Mouse (Mus musculus): Measurements from ENCODE around the gene Prkcb. TPM values are rescaled to one million over a fixed set of nuclear protein-coding genes. Genes with fewer than 3 reads are reported as not detected.
A peak's percentile ranks its signal among the peaks of the same experiment; 100 is the strongest.

Prkcb gene
- total RNA-seq, 4 experiments from 2014 or later: 15.1 to 28.3 (median 21.8) TPM

GRCm38 (mm10) chr7:122533566-122534360 is 245.2 kb downstream of the Prkcb start:
- DNase-seq: no peak

- no peak for DNase-seq
These were observed 256.1 kb downstream of the Prkcb start for GRCm38 (mm10) chr7:122544616-122545015.

GRCm38 (mm10) chr7:122556575-122557140 is 268.1 kb downstream of the Prkcb start:
- DNase-seq: no peak

- no peak for DNase-seq
These were observed 269.7 kb downstream of the Prkcb start for GRCm38 (mm10) chr7:122558085-122558811.

GRCm38 (mm10) chr7:122558912-122559311 is 270.4 kb downstream of the Prkcb start:
- DNase-seq: no peak

- DNase-seq: no peak
These were observed 274.0 kb downstream of the Prkcb start for GRCm38 (mm10) chr7:122562586-122562985.

- DNase-seq: no peak
These were observed 276.8 kb downstream of the Prkcb start for GRCm38 (mm10) chr7:122565371-122565770.

GRCm38 (mm10) chr7:122566011-122566410 is 277.5 kb downstream of the Prkcb start:
- no peak for DNase-seq

- DNase-seq: no peak
These were observed 280.2 kb downstream of the Prkcb start for GRCm38 (mm10) chr7:122568787-122569186.

GRCm38 (mm10) chr7:122570407-122570806 is 281.9 kb downstream of the Prkcb start:
- DNase-seq: no peak

- no peak for DNase-seq
These were observed 284.6 kb downstream of the Prkcb start for GRCm38 (mm10) chr7:122573101-122573635.

GRCm38 (mm10) chr7:122574418-122574817 is 285.9 kb downstream of the Prkcb start:
- no peak for DNase-seq

GRCm38 (mm10) chr7:122575056-122575455 is 286.5 kb downstream of the Prkcb start:
- no peak for DNase-seq

- no peak for DNase-seq
These were observed 287.0 kb downstream of the Prkcb start for GRCm38 (mm10) chr7:122575506-122575905.

- DNase-seq: no peak
These were observed 289.0 kb downstream of the Prkcb start for GRCm38 (mm10) chr7:122577571-122577970.

GRCm38 (mm10) chr7:122579461-122580157 is 291.1 kb downstream of the Prkcb start:
- no peak for DNase-seq

GRCm38 (mm10) chr7:122580158-122580475 is 291.6 kb downstream of the Prkcb start:
- DNase-seq: no peak

- DNase-seq: no peak
These were observed 296.0 kb downstream of the Prkcb start for GRCm38 (mm10) chr7:122584421-122585151.

GRCm38 (mm10) chr7:122595897-122596296 is 307.3 kb downstream of the Prkcb start:
- DNase-seq: no peak

GRCm38 (mm10) chr7:122596596-122597170 is 308.1 kb downstream of the Prkcb start:
- DNase-seq: peak; percentile 44

- DNase-seq: no peak
These were observed 308.8 kb downstream of the Prkcb start for GRCm38 (mm10) chr7:122597313-122597712.

GRCm38 (mm10) chr7:122600856-122601255 is 312.3 kb downstream of the Prkcb start:
- DNase-seq: no peak
